Mouse (Mus musculus) hematopoietic multipotent progenitor cell, adult 10-12 weeks (in vitro differentiated cells): ENCODE measurements around the gene Olfr1371. TPM values are rescaled to one million over a fixed set of nuclear protein-coding genes. Genes with fewer than 3 reads are reported as not detected.

Experiments used
- polyA plus RNA-seq: library from polyadenylated mRNA; stranded (reverse); fragments of >175 nt; gene quantifications from 2 replicates; pipeline ENCODE4 v1.2.3, GENCODE M21; 2012; ENCODE audit warnings: low replicate concordance

Olfr1371 gene
- not detected in 2 replicates for polyA plus RNA-seq

DNA sequence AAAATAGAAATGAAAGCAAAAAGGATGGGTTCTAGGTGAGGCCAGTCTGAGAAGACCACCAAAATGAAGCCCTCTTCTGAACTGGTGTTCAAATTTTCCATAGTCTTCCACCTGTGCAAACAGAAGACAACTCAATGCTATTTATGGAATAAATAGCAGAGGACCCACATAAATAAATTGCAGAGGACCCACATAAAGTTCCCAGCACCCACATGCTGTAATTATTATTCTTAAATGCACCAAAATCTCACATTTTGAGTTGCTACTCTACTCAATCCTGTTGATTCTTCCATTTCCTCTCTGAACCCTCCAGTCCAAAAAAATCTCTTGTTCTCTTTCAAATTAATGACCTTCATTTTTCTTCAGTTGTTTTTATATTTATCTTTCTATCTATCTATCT lies at the start of gene Olfr1371:
TSS of gene Olfr1371 (minus strand) at position 101 of the 400 bp plus-strand sequence.

DNA sequence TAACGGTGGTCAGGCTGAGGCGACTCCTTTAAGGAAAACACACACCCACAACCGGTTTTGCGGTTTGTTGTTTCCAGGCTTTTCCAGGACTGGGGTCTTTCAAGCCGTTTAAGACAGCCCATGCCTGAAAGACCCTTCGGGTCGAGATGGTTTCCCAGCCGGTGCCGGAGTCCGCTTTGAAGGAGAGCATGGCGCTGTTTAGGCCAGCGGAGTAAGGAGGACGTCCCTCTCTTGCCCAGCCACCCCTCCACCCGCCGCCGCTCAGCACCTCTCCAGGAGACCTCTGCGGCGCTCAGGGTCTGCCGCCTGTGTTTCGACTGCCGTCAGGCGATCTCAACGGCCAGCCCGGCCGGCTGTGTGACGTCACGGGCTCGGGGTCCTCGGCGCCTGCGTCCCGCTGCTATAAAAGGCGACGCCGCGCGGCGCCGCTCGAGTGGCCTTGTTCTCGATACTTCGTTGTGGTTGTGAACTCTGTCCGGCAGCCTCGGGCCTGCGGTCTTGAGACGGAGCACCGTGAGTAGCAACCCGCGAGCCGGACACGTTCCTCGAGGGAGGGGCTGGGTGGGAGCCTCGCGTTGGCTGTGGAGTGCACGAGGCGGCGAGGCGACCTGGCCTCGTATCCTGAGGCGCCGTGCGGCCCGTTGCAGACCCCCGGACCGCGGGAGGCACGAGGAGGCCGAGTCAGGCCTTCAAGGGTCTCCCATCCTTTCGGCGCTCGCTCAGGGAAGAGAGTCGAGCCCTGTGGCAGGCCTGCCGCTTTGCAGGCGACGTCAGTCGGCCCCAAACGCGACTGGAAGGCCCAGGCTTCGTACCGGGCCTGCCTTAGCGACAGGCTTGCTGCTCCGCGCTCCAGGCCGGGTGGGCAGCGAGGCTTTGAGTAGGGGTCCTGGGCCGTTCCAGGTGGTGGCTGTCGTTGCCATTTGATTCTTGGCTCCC lies 18.1 kb upstream of the Olfr1371 start, which contains the start of gene Skp1a:
TSS of gene Skp1a (plus strand) at position 390 of the 936 bp plus-strand sequence.

Other genes starting within 250 kb of the Olfr1371 start
- 25.6 and 29.4 TPM in 2 replicates for gene Cdkn2aipnl, start 246.3 kb downstream of the Olfr1371 start, polyA plus RNA-seq
- gene Ube2b, start 213.2 kb downstream of the Olfr1371 start, polyA plus RNA-seq, result 256 and 265 TPM in 2 replicates
- 1.5 and 2.3 TPM in 2 replicates for gene Cdkl3, start 209.8 kb downstream of the Olfr1371 start, polyA plus RNA-seq
- gene Ppp2ca, start 115.3 kb downstream of the Olfr1371 start, polyA plus RNA-seq, result 9.4 and 12.4 TPM in 2 replicates
- not detected in 2 replicates for gene Olfr1373, start 68.5 kb downstream of the Olfr1371 start, polyA plus RNA-seq
- 3.8 and 14.4 TPM in 2 replicates for gene Skp1a, start 18.0 kb upstream of the Olfr1371 start, polyA plus RNA-seq
- gene Tcf7, start 69.0 kb upstream of the Olfr1371 start, polyA plus RNA-seq, result 309 and 338 TPM in 2 replicates
- gene Vdac1, start 146.9 kb upstream of the Olfr1371 start, polyA plus RNA-seq, result 7.5 and 16.4 TPM in 2 replicates
- 106 and 218 TPM in 2 replicates for gene 9530068E07Rik, start 182.4 kb upstream of the Olfr1371 start, polyA plus RNA-seq